Mouse (Mus musculus): Measurements from ENCODE around the gene Ift43.

GRCm38 (mm10) chr12:86082481-86083012 is at the start of gene Ift43:
- no peak for TF ChIP-seq ZC3H11A (IDR thresholded peaks at IDR 0.05; ENCODE audit: borderline replicate concordance, low read depth, low read length)
- no peak for TF ChIP-seq MAFK (IDR thresholded peaks at IDR 0.05; ENCODE audit: insufficient read depth, low read depth, low read length)
